Mouse (Mus musculus) stomach, postnatal 0 days (tissue): Measurements from ENCODE around the gene Rsrp1.

Experiments
- CTCF ChIP-seq: IDR thresholded peaks from 2 replicates; pipeline ENCODE4 v1.5.1; 2016; ENCODE audit warnings: antibody characterized with exemption, low read depth, mild to moderate bottlenecking, moderate library complexity
- EP300 ChIP-seq: optimal IDR thresholded peaks from 2 replicates; pipeline ENCODE3; 2016; ENCODE audit warnings: antibody characterized with exemption

DNA sequence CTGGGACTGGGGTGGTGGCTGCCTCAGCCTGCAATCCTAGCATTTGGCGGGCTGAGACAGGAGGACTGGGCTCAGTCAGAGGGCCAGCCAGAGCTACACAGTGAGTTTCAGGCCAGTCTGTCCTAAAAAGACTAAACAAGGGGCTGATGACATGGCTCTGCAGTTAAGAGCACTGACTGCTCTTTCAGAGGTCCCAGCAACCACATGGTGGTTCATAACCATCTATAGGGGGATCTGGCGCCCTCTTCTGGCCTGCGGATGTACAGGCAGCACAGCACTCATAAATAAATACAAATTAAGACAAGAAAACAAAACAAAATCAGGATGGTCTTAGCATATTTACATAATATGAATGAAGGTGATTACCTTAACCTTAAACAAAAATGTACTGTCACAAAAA is 10.0 kb upstream of the Rsrp1 start:
- peak; percentile 87 for TF ChIP-seq CTCF
- TF ChIP-seq EP300, result no peak
